Mouse (Mus musculus) ES-Bruce4 (cell line): ENCODE measurements around the gene Tmem140. TPM values are rescaled to one million over a fixed set of nuclear protein-coding genes. Genes with fewer than 3 reads are reported as not detected.
A peak's percentile ranks its signal among the peaks of the same experiment; 100 is the strongest.

Source experiments
- H3K27ac ChIP-seq: 2 replicates; pipeline ENCODE4 v1.5.1; 2012; ENCODE audit warnings: low read length, inconsistent platforms; ENCODE audit not compliant: insufficient read depth
- H3K27me3 ChIP-seq: 2 replicates; pipeline ENCODE4 v1.6.1; 2012; ENCODE audit warnings: mild to moderate bottlenecking, low read length, inconsistent platforms; ENCODE audit not compliant: control insufficient read depth, poor library complexity, insufficient read depth, severe bottlenecking
- H3K36me3 ChIP-seq: 2 replicates; pipeline ENCODE4 v1.6.1; 2012; ENCODE audit warnings: inconsistent platforms, mild to moderate bottlenecking, low read length, moderate library complexity; ENCODE audit not compliant: control insufficient read depth, poor library complexity, insufficient read depth, severe bottlenecking
- H3K4me1 ChIP-seq: one replicate; pipeline ENCODE4 v1.8.1; 2011; ENCODE audit warnings: low read length; ENCODE audit not compliant: control insufficient read depth, insufficient read depth
- H3K4me3 ChIP-seq: 2 replicates; pipeline ENCODE4 v1.5.1; 2011; ENCODE audit warnings: low read depth, mild to moderate bottlenecking, low read length
- H3K9ac ChIP-seq: 2 replicates; pipeline ENCODE4 v1.6.1; 2012; ENCODE audit warnings: low read depth, mild to moderate bottlenecking, inconsistent platforms; ENCODE audit not compliant: poor library complexity, severe bottlenecking
- H3K9me3 ChIP-seq: replicated peaks from 2 replicates; pipeline ENCODE4 v1.6.1; 2012; ENCODE audit warnings: mild to moderate bottlenecking, low read length, inconsistent platforms; ENCODE audit not compliant: control insufficient read depth, poor library complexity, insufficient read depth, severe bottlenecking
- CTCF ChIP-seq: IDR thresholded peaks from one replicate; pipeline ENCODE4 v1.8.1; 2011; ENCODE audit warnings: low read depth, low read length
- EP300 ChIP-seq: IDR thresholded peaks from 2 replicates; pipeline ENCODE4 v1.6.1; 2011; ENCODE audit warnings: low read depth, low read length; ENCODE audit not compliant: insufficient read depth
- POLR2A ChIP-seq: IDR thresholded peaks from one replicate; pipeline ENCODE4 v1.8.1; 2011; ENCODE audit warnings: low read length; ENCODE audit not compliant: insufficient read depth
- polyA plus RNA-seq: library from polyadenylated mRNA; stranded (reverse); fragments of >200 nt; gene quantifications from 2 replicates; pipeline ENCODE4 v1.2.4, GENCODE M21; 2011; ENCODE audit warnings: low read depth; ENCODE audit not compliant: missing spikeins, insufficient read depth, insufficient read length

Gene Tmem140
- polyA plus RNA-seq, 1 experiment: 5.4 TPM

DNA sequence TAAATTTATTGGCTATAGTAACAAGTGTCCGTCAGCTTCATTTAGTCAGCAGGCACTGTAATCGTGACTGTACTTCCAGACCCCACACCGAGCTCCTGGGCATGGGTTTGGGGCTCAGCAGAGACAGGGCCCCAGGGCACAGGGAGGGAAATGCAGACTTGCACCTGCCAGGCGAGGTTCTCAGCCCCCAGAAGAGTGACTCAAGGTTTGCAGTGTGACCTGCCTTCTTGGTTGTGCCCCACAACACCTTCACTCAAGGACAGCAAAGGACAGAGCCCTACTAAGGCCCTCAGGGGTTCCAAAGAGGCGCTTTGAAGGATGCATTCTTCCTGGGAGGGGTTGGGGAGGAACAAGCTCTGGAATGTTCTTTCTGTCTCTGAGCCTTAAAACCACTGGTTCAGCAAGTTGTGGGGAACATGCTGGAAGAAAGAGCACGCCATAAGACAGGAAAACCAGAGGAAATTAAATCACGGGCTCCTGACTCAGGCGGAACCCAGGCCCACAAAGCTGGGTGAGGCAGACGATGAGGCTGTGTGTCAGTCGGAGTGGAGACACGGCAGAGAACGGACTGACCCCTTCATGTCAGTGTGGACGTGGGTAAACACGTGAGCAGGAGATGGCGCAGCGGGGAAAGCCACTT lies 16.3 kb downstream of the Tmem140 start:
- Histone ChIP-seq H3K9ac (no peak overlapping the region), H3K27me3 (no peaks in the 10 kb centered on the region), H3K4me3 (no peak overlapping the region), H3K36me3 (no peaks in the 10 kb centered on the region), H3K9me3 (no peaks in the 10 kb centered on the region), H3K4me1 (no peaks in the 10 kb centered on the region), H3K27ac (no peak overlapping the region)
- TF ChIP-seq POLR2A: no peak
- TF ChIP-seq EP300: no peak
- no peak for TF ChIP-seq CTCF

- H3K4me1 ChIP-seq: no peaks in the 10 kb centered on the region
- no peak overlapping the region for H3K4me3 ChIP-seq
- H3K27ac ChIP-seq: no peak overlapping the region
- no peak overlapping the region for H3K9ac ChIP-seq
- H3K27me3 ChIP-seq: no peaks in the 10 kb centered on the region
- H3K36me3 ChIP-seq: no peaks in the 10 kb centered on the region
- TF ChIP-seq POLR2A (no peak), CTCF (peak; percentile 32)
- no peaks in the 10 kb centered on the region for H3K9me3 ChIP-seq
Measured at GRCm38 (mm10) chr6:34879911-34880475, 17.0 kb downstream of the Tmem140 start.

DNA sequence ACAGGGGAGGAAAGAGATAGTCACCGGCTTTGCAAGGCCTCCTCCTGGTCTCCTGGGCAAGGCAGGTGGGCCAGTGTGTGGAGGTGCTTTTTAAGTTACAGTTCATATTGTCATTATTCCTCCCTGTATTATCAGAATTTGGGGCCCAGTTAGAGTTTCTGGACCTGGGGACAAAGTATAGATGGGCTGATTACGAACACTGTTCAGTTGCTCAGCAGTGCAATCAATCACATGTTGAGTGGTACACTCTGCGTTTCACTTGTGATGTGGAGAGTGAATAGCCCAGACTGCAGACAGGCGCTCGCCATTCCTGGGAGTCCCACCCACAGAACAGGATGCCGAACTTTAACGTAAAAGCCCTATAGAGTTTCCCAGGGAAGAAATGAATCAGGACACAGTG lies 21.8 kb downstream of the Tmem140 start:
- Histone ChIP-seq H3K9ac (no peak overlapping the region), H3K9me3 (no peaks in the 10 kb centered on the region), H3K27me3 (no peaks in the 10 kb centered on the region), H3K4me1 (no peaks in the 10 kb centered on the region), H3K36me3 (peaks cover 7% of the 10 kb centered on the region), H3K27ac (no peak overlapping the region), H3K4me3 (no peak overlapping the region)
- TF ChIP-seq POLR2A: no peak
- no peak for TF ChIP-seq CTCF
- no peak for TF ChIP-seq EP300

GRCm38 (mm10) chr6:34887131-34887850 lies 24.3 kb downstream of the Tmem140 start:
- no peak for TF ChIP-seq EP300
- no peak for TF ChIP-seq POLR2A
- TF ChIP-seq CTCF: no peak
- Histone ChIP-seq H3K9ac (no peak overlapping the region), H3K9me3 (no peaks in the 10 kb centered on the region), H3K4me3 (no peak overlapping the region), H3K36me3 (peaks cover 7% of the 10 kb centered on the region), H3K27me3 (no peaks in the 10 kb centered on the region), H3K27ac (no peak overlapping the region), H3K4me1 (no peaks in the 10 kb centered on the region)

DNA sequence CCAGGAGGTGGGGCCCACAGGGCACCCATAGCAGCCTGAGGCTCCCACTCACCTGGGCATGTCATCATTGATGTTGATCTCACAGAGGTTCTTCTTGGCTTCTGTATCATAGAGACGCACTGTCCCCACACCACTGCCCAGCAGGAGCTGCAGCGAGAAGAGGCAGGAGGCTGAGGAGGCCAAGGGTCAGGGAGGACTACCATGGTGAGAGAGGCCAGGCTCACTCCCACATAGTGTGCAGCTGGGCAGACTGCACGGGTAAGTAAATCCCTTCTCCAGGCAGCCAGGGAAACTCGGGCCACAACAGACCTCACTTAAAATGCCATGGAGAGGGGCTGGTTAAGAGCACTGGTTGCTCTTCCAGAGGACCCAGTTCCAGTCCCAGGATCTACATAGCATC lies 26.2 kb downstream of the Tmem140 start:
- no peaks in the 10 kb centered on the region for H3K9me3 ChIP-seq
- no peak overlapping the region for H3K27ac ChIP-seq
- no peaks in the 10 kb centered on the region for H3K27me3 ChIP-seq
- peaks cover 7% of the 10 kb centered on the region for H3K36me3 ChIP-seq
- H3K9ac ChIP-seq: no peak overlapping the region
- TF ChIP-seq POLR2A (no peak), CTCF (no peak), EP300 (no peak)
- H3K4me1 ChIP-seq: no peaks in the 10 kb centered on the region
- no peak overlapping the region for H3K4me3 ChIP-seq

DNA sequence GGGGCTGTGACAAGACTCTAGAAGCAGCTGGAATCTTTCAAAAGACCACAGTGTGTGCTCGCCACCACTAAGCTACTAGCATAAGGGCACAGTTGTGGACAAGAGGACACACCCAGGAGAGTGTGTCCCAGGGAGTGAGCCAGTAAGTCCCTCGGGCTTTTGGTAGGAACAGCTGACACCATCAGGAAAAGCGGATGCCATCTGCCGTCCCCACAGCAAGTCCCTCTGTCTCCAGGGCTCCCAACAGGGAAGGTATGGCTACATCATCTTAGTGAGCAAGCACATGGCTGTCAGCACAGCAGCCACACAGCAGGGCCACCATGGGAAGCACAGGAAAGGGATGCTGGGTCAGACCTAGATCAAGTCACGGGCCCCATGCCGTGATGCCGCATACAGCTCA lies 32.6 kb downstream of the Tmem140 start:
- Histone ChIP-seq H3K27me3 (no peaks in the 10 kb centered on the region), H3K4me1 (no peaks in the 10 kb centered on the region), H3K9me3 (no peaks in the 10 kb centered on the region), H3K27ac (no peak overlapping the region), H3K9ac (no peak overlapping the region), H3K4me3 (no peak overlapping the region), H3K36me3 (0 out of 2 replicates have a peak, but pooled peaks cover 3% of the 10 kb centered on the region)
- no peak for TF ChIP-seq EP300
- TF ChIP-seq CTCF: no peak
- no peak for TF ChIP-seq POLR2A
